Mouse (Mus musculus): Measurements from ENCODE around the gene Tmem108. TPM values are rescaled to one million over a fixed set of nuclear protein-coding genes. Genes with fewer than 3 reads are reported as not detected.
"Not testable (repeated sequence)": the region's sequence is repeated elsewhere in the genome, so short reads cannot be mapped to it uniquely, and the experiment has no call there.

The Tmem108 gene
- polyA plus RNA-seq, 1 experiment from 2014 or later: 1.2 TPM

GRCm38 (mm10) chr9:103672881-103673280, 88.8 kb downstream of the Tmem108 start:
- WGBS (ENCODE audit: insufficient replicate concordance): 73% methylated on average over 4 of the region's 4 CpGs
- no peak for ATAC-seq

GRCm38 (mm10) chr9:103670592-103671113, 91.0 kb downstream of the Tmem108 start:
- WGBS (ENCODE audit: insufficient replicate concordance): 89% methylated on average over 8 of the region's 8 CpGs
- not testable (repeated sequence) for H3K9me3 ChIP-seq (ENCODE audit: low read length); ATAC-seq; H3K4me3 ChIP-seq (ENCODE audit: low read depth, low read length); DNase-seq; H3K27ac ChIP-seq (ENCODE audit: low read depth); H3K9ac ChIP-seq (replicated peaks); H3K27me3 ChIP-seq (ENCODE audit: insufficient read depth, low read length); H3K4me2 ChIP-seq (ENCODE audit: low read depth, low read length); H3K36me3 ChIP-seq (replicated peaks; ENCODE audit: insufficient read depth, low read length); H3K4me1 ChIP-seq (ENCODE audit: insufficient read depth)

More at GRCm38 (mm10) chr9:103672881-103673280, 88.8 kb downstream of the Tmem108 start:
- Histone ChIP-seq H3K4me3 (ENCODE audit: low read depth, low read length) (no peak overlapping the region), H3K4me1 (ENCODE audit: insufficient read depth) (no peaks in the 10 kb centered on the region), H3K9me3 (ENCODE audit: low read length) (peaks cover 2% of the 10 kb centered on the region; the same call in 1 of the 2 replicates), H3K4me2 (ENCODE audit: low read depth, low read length) (no peak overlapping the region), H3K9ac (replicated peaks) (no peak overlapping the region), H3K36me3 (replicated peaks; ENCODE audit: insufficient read depth, low read length) (no peaks in the 10 kb centered on the region), H3K27me3 (ENCODE audit: insufficient read depth, low read length) (no peaks in the 10 kb centered on the region), H3K27ac (ENCODE audit: low read depth) (no peak overlapping the region)
- no peak for TF ChIP-seq CTCF (IDR thresholded peaks at IDR 0.05; ENCODE audit: low read depth)
- TF ChIP-seq EP300 (IDR thresholded peaks at IDR 0.05; ENCODE audit: low read depth): no peak
- no peak for DNase-seq

GRCm38 (mm10) chr9:103668830-103669229, 92.8 kb downstream of the Tmem108 start:
- 71% methylated on average over 6 of the region's 6 CpGs for WGBS (ENCODE audit: insufficient replicate concordance)
- no peak for TF ChIP-seq CTCF (IDR thresholded peaks at IDR 0.05; ENCODE audit: low read depth)
- no peak for TF ChIP-seq EP300 (IDR thresholded peaks at IDR 0.05; ENCODE audit: low read depth)
- ATAC-seq: no peak

DNA sequence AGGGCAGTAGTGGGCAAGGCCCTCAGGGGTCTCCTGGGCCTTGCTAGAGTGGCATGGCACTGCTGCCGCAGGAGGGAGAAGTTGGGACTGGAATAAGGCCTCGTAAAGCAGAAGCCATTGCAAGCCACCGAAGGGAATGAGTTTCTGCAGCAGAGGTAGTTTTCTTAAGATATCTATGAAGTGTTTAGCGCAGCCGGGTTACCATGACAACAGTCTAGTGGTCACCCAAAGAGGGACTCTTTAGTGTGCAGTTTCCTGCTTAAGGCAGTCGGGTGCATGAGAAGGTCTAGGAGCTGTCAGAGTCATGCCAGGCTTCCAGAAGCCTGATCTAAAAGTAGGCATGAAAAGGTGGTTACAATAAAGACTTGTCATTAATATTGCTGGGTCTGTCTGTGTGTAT, 95.8 kb downstream of the Tmem108 start:
- Histone ChIP-seq H3K9me3 (ENCODE audit: low read length) (no peaks in the 10 kb centered on the region), H3K27ac (ENCODE audit: low read depth) (no peak overlapping the region), H3K36me3 (replicated peaks; ENCODE audit: insufficient read depth, low read length) (no peaks in the 10 kb centered on the region), H3K9ac (replicated peaks) (no peak overlapping the region), H3K27me3 (ENCODE audit: insufficient read depth, low read length) (no peaks in the 10 kb centered on the region), H3K4me3 (ENCODE audit: low read depth, low read length) (no peak overlapping the region), H3K4me1 (ENCODE audit: insufficient read depth) (no peaks in the 10 kb centered on the region), H3K4me2 (ENCODE audit: low read depth, low read length) (no peak overlapping the region)
- TF ChIP-seq EP300 (IDR thresholded peaks at IDR 0.05; ENCODE audit: low read depth) (no peak), CTCF (IDR thresholded peaks at IDR 0.05; ENCODE audit: low read depth) (no peak)
- 71% methylated on average over 6 of the region's 6 CpGs for WGBS (ENCODE audit: insufficient replicate concordance)
- DNase-seq: no peak
- no peak for ATAC-seq

More at GRCm38 (mm10) chr9:103668830-103669229, 92.8 kb downstream of the Tmem108 start:
- H3K4me1 ChIP-seq (ENCODE audit: insufficient read depth): no peaks in the 10 kb centered on the region
- no peak overlapping the region for H3K4me2 ChIP-seq (ENCODE audit: low read depth, low read length)
- H3K9me3 ChIP-seq (ENCODE audit: low read length): peaks cover 2% of the 10 kb centered on the region; the same call in 1 of the 2 replicates
- H3K4me3 ChIP-seq (ENCODE audit: low read depth, low read length): no peak overlapping the region
- H3K9ac ChIP-seq (replicated peaks): no peak overlapping the region
- no peaks in the 10 kb centered on the region for H3K36me3 ChIP-seq (replicated peaks; ENCODE audit: insufficient read depth, low read length)
- DNase-seq: no peak
- H3K27me3 ChIP-seq (ENCODE audit: insufficient read depth, low read length): no peaks in the 10 kb centered on the region
- no peak overlapping the region for H3K27ac ChIP-seq (ENCODE audit: low read depth)

GRCm38 (mm10) chr9:103664151-103664550, 97.5 kb downstream of the Tmem108 start:
- 83% methylated on average over 11 of the region's 11 CpGs for WGBS (ENCODE audit: insufficient replicate concordance)
- no peak for ATAC-seq
- TF ChIP-seq EP300 (IDR thresholded peaks at IDR 0.05; ENCODE audit: low read depth) (no peak), CTCF (IDR thresholded peaks at IDR 0.05; ENCODE audit: low read depth) (no peak)
- no peaks in the 10 kb centered on the region for H3K27me3 ChIP-seq (ENCODE audit: insufficient read depth, low read length)
- H3K27ac ChIP-seq (ENCODE audit: low read depth): no peak overlapping the region
- DNase-seq: no peak
- no peak overlapping the region for H3K4me3 ChIP-seq (ENCODE audit: low read depth, low read length)
- H3K4me2 ChIP-seq (ENCODE audit: low read depth, low read length): no peak overlapping the region
- no peaks in the 10 kb centered on the region for H3K9me3 ChIP-seq (ENCODE audit: low read length)
- no peaks in the 10 kb centered on the region for H3K36me3 ChIP-seq (replicated peaks; ENCODE audit: insufficient read depth, low read length)
- no peak overlapping the region for H3K9ac ChIP-seq (replicated peaks)
- H3K4me1 ChIP-seq (ENCODE audit: insufficient read depth): no peaks in the 10 kb centered on the region

GRCm38 (mm10) chr9:103661873-103662272, 99.8 kb downstream of the Tmem108 start:
- 69% methylated on average over 1 of the region's 1 CpGs for WGBS (ENCODE audit: insufficient replicate concordance)
- Histone ChIP-seq H3K9ac (replicated peaks) (no peak overlapping the region), H3K4me1 (ENCODE audit: insufficient read depth) (no peaks in the 10 kb centered on the region), H3K9me3 (ENCODE audit: low read length) (no peaks in the 10 kb centered on the region), H3K27me3 (ENCODE audit: insufficient read depth, low read length) (no peaks in the 10 kb centered on the region), H3K27ac (ENCODE audit: low read depth) (no peak overlapping the region), H3K36me3 (replicated peaks; ENCODE audit: insufficient read depth, low read length) (no peaks in the 10 kb centered on the region), H3K4me2 (ENCODE audit: low read depth, low read length) (no peak overlapping the region), H3K4me3 (ENCODE audit: low read depth, low read length) (no peak overlapping the region)
- TF ChIP-seq EP300 (IDR thresholded peaks at IDR 0.05; ENCODE audit: low read depth): no peak
- no peak for TF ChIP-seq CTCF (IDR thresholded peaks at IDR 0.05; ENCODE audit: low read depth)
- DNase-seq (no peak), ATAC-seq (no peak)

GRCm38 (mm10) chr9:103657981-103658380, 103.7 kb downstream of the Tmem108 start:
- Histone ChIP-seq H3K4me3 (ENCODE audit: low read depth, low read length) (no peak overlapping the region), H3K4me2 (ENCODE audit: low read depth, low read length) (no peak overlapping the region), H3K27ac (ENCODE audit: low read depth) (no peak overlapping the region), H3K9ac (replicated peaks) (no peak overlapping the region), H3K4me1 (ENCODE audit: insufficient read depth) (no peaks in the 10 kb centered on the region), H3K27me3 (ENCODE audit: insufficient read depth, low read length) (no peaks in the 10 kb centered on the region), H3K36me3 (replicated peaks; ENCODE audit: insufficient read depth, low read length) (no peaks in the 10 kb centered on the region), H3K9me3 (ENCODE audit: low read length) (no peaks in the 10 kb centered on the region)
- ATAC-seq (no peak), DNase-seq (no peak)
- WGBS (ENCODE audit: insufficient replicate concordance): 70% methylated on average over 5 of the region's 5 CpGs
- TF ChIP-seq EP300 (IDR thresholded peaks at IDR 0.05; ENCODE audit: low read depth) (no peak), CTCF (IDR thresholded peaks at IDR 0.05; ENCODE audit: low read depth) (no peak)

Measured in liver, postnatal 0 days (tissue).